Mouse (Mus musculus) heart, adult 8-10 months (tissue): ENCODE measurements around the gene Cenpo. TPM values are rescaled to one million over a fixed set of nuclear protein-coding genes. Genes with fewer than 3 reads are reported as not detected.
A peak's percentile ranks its signal among the peaks of the same experiment; 100 is the strongest.
"Not testable (repeated sequence)": the region's sequence is repeated elsewhere in the genome, so short reads cannot be mapped to it uniquely, and the experiment has no call there.

Source experiments
- DNase-seq: peaks from one replicate; pipeline ENCODE4 v3.0.0; 2022; ENCODE audit warnings: low spot score
- total RNA-seq, 4 experiments: library from RNA; stranded (reverse); gene quantifications; 2 replicates each; pipeline ENCODE4 v1.2.4; 2022

Cenpo gene
- 1 to 10 TPM; 1.6 to 3.3 (median 2.5) TPM for total RNA-seq

GRCm38 (mm10) chr12:4233572-4234508, at the start of gene Cenpo, which contains the start of gene Ptrhd1:
Gene Cenpo (minus strand): TSS chr12:4234294.
Gene Ptrhd1 (plus strand): TSS chr12:4234027.
- peak; percentile 98 for DNase-seq

- no peak for DNase-seq
These were observed 45.8 kb upstream of the Cenpo start for GRCm38 (mm10) chr12:4279878-4280277.

DNA sequence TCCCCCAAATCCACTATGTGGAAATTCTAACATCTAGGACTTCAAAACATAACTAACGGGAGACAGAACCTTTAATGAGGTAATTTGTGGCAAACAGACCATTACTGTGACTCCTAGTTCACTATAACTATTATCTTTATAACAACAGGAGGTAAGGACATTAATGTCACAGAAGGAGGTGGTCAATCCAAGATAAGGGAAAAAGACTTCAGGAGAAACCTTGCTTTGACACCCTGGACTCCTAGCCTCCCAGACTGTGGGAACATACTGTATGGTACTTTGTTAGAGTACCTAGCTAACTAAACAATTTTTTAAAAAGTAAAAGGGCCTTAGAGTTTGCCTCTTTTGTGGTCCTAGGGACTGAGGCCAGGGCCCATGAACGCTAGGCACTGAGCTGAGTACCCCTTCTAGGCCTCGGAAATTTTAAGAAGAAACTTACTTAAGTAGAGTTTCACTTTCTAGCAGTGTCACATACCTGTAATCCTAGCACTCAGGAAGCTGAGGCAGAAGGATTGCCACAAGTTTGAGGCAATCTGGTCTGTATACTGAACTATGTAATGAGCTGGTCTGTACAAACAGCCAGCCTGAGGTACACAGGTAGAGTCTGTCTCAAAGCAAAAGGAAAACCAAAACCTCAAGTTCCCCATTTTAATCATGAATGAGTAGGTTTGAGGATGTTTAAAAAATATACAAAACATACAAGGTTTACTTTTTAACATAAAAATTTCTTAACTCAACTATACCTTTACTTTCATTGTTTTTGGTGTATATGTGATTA, 45.1 kb upstream of the Cenpo start:
- no peak for DNase-seq

DNA sequence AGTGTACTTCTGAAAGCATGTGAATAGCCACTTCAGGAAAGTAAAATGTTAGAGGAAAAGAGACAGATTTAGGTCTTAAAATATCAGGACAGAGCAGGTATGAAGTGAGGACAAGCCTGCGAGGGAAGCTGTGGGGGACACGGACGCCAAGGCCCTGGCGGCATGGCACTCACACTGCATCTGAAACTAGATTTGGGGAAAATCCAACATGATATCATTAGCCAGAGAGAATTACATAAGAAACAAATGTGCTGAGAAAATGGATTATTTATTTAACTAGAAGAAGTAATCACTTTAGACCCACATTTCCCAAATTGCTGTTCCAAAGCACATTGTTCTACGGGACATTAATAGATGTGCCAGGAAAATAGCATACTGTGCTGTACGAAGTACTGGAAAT, 37.0 kb upstream of the Cenpo start:
- no peak for DNase-seq

DNA sequence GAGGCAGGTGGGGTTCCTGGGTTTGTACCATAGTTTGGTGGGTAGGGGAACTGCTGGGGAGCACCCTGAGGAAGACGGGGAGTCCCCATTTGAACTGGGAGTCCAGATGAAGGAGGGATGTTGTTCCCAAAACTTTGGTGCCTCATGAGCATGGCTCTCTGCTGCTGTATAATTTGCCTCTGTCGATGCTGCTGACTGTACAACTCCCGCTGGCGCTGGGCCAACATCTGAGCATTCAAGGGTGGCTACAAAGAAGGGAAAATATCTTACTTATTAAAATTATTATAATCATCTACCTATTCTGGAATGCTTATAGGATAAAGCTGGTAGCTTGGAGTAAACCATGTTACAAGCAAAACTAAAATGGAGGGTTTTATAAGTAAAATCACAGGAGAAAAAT, 33.7 kb upstream of the Cenpo start:
- DNase-seq, result no peak

- no peak for DNase-seq
These were observed 18.9 kb upstream of the Cenpo start for GRCm38 (mm10) chr12:4252742-4253655.

DNA sequence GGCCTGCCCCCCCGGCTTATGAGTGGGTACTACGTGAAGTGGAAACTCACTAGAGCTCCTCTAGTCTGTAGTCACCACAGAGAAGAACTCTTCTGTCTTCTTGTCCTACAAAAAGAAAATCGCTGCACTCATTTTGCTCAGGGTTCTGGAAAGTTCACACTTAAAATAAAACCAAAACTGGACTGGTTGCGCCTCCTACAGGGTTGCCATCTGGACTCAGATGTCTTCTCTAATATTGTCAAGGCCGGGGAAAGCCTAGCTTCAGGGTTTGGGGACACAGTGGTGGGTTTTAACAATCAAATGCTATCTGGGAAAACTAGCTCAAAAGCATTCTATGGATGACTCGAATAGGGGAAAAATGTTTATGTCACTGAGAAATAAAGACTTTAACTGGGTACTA, 15.7 kb upstream of the Cenpo start:
- no peak for DNase-seq

GRCm38 (mm10) chr12:4245742-4246141, 11.6 kb upstream of the Cenpo start:
- DNase-seq, result no peak

DNA sequence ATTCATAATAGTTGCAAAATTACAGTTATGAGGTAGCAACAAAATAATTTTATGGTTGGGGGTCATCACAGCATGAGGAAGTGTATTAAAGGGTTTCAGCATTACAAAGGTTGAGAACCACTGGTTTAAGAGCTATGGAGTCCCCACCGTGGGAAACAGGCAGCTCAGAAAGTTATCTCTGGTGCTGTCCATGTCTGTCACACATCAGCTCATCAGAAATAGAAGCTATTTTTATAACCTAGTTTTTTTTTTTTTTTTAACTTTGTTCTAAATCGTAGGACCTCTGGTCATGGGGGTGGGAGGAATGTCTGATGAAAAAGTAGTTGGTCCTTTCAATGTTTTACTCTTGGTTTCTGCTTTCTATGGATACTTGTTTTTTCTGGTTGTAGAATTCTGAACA, 9.7 kb upstream of the Cenpo start:
- no peak for DNase-seq

DNA sequence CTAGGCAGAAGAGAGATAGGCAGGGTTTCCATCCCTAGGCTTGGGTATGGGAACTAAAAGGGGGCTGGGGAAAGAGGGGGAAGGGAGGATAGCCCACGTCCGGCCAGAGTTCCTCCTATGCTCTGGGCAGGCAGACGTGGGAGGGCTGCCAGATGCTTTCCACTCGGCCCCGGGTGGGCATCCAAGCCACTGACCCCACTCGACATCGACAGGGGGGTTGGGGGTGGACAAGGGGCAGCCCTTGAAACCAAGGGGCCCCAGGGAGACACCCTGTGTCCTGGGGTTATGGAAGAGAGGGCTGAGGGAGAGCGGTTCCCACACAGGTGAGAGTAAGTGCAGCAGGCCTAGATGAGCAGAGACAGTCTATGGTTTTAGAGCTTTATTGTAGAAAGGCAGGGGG, 6.2 kb upstream of the Cenpo start:
- not testable (repeated sequence) for DNase-seq

DNA sequence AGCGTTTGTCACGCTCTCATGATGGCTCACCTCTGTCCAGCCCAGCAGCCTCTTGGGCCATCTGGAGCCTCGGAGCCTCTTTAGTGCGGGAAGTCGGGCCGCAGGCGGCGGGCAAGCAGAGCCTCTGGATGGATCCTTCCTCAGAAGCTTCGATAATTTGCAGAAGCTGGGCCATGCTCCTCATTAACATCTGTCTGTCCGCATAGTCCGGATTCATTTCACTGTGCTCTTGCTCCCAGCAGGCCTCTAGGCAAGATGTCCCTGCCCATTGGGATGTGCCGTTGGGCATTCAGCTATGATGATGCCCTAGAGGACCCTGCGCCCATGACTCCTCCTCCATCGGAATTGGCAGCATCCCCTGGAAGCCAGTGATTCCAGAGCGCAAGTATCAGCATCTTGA, 3.4 kb upstream of the Cenpo start:
- no peak for DNase-seq

DNA sequence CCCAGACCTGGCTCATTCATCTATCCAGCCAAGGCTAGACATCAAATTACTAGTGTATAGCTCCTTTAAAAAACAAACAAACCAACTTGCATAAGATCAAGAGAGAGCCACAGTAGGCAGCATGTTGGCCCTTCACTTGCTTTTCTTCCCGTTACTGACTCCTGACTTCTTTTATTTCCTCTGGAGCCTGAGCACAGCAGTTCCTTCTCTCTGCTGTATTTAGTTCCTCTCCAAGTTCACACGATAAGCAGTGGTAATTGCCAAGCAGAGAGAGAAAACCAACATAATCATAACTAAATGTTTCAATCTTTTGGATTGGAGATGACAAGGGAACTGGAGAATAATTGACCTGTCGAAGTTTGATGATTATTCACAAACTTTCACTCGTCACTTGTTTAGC, 1.3 kb downstream of the Cenpo start:
- DNase-seq, result no peak

GRCm38 (mm10) chr12:4230156-4230555, 3.9 kb downstream of the Cenpo start:
- DNase-seq, result no peak

DNA sequence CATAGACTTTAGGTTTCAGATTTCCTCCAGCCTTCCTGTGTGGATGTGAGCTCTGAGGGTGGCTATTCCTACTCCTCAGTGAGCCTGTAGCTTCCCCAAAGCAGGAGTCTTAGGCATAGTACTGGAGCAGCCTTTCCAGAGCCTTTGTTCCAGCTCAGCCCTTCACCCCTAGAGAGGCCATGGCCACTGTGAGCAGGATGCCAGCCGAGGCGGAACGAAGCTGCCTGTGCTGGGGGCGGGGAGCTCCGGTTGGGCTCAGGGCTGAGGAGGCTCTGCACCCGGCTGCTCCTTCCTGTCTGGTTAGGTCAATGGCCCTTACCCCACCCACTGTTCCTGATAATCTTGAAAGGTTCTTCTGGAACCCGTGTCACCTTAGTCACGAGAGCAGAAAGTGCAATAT, 21.2 kb downstream of the Cenpo start:
- DNase-seq, result no peak

- peak; percentile 22 for DNase-seq
These were observed 22.9 kb downstream of the Cenpo start for GRCm38 (mm10) chr12:4211174-4211573.

DNA sequence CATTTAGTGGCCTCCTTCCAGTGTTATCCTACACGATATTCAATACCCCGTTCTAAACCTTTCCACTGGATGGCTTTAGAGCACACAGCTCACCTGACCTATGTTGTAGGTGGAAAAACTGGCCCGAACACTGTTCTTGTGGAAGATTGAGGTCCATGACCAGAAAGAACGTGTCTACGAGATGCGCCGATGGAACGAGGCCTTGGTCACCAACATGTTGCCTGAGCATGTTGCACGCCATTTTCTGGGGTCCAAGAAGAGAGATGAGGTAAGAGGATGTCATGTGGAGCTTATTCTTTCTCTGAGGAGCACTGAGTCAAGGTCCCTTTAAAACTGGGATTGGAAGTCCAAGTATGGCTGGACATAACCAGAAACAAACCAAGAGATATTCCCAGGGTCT, 24.9 kb downstream of the Cenpo start:
- no peak for DNase-seq

- DNase-seq, result peak; percentile 60
These were observed 25.5 kb downstream of the Cenpo start for GRCm38 (mm10) chr12:4208405-4209133.

- DNase-seq, result no peak
These were observed 28.0 kb downstream of the Cenpo start for GRCm38 (mm10) chr12:4206106-4206505.

- DNase-seq, result no peak
These were observed 31.9 kb downstream of the Cenpo start for GRCm38 (mm10) chr12:4202206-4202605.

DNA sequence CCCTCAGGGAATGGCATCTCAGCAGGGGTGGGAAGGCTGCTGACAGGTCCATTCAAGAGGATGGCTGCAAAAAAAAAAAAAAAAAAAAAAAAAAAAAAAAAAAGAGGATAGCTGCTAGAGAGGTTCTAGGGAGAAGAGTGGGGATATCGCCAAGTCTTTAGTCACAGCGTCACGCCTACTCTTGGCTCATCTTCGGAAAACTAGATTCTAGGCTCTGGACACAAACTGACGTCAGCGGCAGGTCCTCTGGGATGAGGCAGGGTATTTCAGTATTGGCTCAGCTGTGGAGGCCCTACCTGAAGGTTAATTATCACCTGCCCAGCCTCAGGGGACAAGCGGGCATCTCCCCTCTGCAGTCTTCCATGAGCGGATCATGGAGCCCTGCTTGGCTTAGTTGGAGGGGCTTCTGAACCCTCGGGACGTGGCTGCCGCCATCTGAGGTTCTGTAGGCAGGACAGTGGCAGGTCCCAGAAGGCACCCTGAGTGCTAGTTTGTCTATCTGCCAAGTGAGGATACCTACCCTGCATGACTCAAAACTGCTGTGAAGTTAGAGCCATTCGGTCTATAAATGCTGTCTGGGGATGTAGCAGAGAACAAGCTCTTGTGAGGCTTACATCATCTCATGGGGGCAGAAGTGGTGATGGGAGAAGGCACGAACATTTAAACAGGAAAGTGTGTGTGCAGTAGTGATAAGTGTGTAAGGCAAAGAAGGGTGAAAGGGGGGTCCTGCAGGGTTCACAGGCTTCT, 32.5 kb downstream of the Cenpo start:
- DNase-seq, result peak; percentile 67
